ENCODE assay signal across 7 mouse cellular contexts in the genomic region with DNA sequence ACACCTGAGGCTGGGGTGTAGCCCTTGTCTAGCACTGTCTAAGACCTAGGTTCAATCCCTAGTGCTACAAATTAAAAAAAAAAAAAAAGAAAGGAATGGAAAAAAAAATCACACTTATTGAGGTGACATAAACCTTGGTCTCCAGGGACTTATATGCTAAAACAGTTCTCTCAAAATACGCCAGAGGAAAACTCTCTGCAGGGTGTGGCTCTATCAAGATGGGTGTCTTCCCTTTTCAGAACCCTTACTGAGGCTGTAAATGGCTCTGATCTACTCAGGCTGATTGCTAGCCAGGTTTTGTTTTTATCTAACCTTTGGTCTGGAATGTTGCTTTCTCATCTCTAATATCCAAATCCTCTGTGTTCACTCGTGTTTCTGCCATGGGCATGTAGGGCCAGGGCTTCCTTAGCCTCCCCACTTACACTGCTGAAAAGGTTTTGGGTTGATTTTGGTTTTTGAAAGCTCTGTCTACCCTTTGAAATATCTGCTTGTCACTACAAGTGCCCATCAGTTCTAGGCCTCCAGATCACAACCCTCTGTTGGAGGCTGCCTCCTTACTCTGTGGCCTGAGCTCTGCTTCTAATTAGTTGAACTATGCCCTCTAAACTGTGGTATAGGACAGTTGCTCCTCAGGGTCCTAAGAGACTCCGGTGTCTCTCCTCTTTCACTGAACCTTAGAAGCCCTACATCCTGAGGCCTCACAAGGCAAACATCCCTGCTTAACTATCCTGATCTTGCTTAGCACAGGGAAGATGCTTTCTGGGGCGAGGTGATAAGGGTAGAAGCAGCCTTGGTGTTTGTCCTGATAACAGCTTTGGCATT. TPM values are rescaled to one million over a fixed set of nuclear protein-coding genes. Genes with fewer than 3 reads are reported as not detected.
A peak's percentile ranks its signal among the peaks of the same experiment; 100 is the strongest.
DNase-seq lines count a peak whose midpoint lies in the region; ATAC-seq and TF ChIP-seq lines count a peak whose summit lies in the region.

No protein-coding gene starts in this region.

- H3K27ac ChIP-seq in hindbrain, postnatal 0 days = no peak overlapping the region

- ATAC-seq in hindbrain, postnatal 0 days = no peak
- ATAC-seq in megakaryocyte-erythroid progenitor cell, adult 5-6 weeks (replicated peaks; ENCODE audit: low FRiP score, low TSS enrichment, poor library complexity, severe bottlenecking) = peak; percentile 43
- ATAC-seq in activated CD4-positive, CD25-positive, alpha-beta regulatory T cell, adult 4 months = no peak

- 84% methylated on average over 4 of the region's 4 CpGs for WGBS in hindbrain, postnatal 0 days

- no peak for TF ChIP-seq CTCF in hindbrain, postnatal 0 days (IDR thresholded peaks at IDR 0.05; ENCODE audit: low read depth)

- no peaks in the 10 kb centered on the region for H3K27me3 ChIP-seq in hindbrain, postnatal 0 days (ENCODE audit: insufficient read depth, low read length)

- peaks cover 29% of the 10 kb centered on the region; the same call in 1 of the 2 replicates for H3K36me3 ChIP-seq in hindbrain, postnatal 0 days (ENCODE audit: insufficient read depth, low read length)

- peak overlapping the region; percentile 68; the same call in 1 of the 2 replicates for H3K4me2 ChIP-seq in hindbrain, postnatal 0 days (ENCODE audit: low read depth, low read length)

- H3K9ac ChIP-seq in hindbrain, postnatal 0 days (replicated peaks; ENCODE audit: low read length) = peak overlapping the region; percentile 89; the same call in 1 of the 2 replicates

- peaks cover 6% of the 10 kb centered on the region; the same call in 1 of the 2 replicates for H3K4me1 ChIP-seq in hindbrain, postnatal 0 days (ENCODE audit: insufficient read depth, low read length)

- H3K9me3 ChIP-seq in hindbrain, postnatal 0 days (ENCODE audit: low read length) = no peaks in the 10 kb centered on the region

- DNase-seq in adipocyte (ENCODE audit: low spot score) = peak; percentile 51
- DNase-seq in c-Kit-positive CD71-positive TER-119-positive erythroid progenitor cells, embryonic 14.5 days (ENCODE audit: low spot score) = peak; percentile 89
- DNase-seq in hindbrain, postnatal 0 days (ENCODE audit: low spot score) = no peak
- no peak for DNase-seq in adrenal gland, adult 2 months
- no peak for DNase-seq in right cerebral cortex, postnatal 25 days

- no peak overlapping the region for H3K4me3 ChIP-seq in hindbrain, postnatal 0 days (ENCODE audit: low read length)

RNA-seq across cellular contexts. Expression of gene Snrpd3, which starts 1.9 kb away (rescaled TPM):
- 16.4 and 18.0 TPM in 2 replicates for total RNA-seq in hindbrain, postnatal 0 days (2014; rRNA removed)
- polyA plus RNA-seq in hindbrain, postnatal 0 days (2015; fragmentation: Nextera tagmentation; extraction: Ambion mirVana) = 133 and 135 TPM in 2 replicates
- 113 and 163 TPM in 2 replicates for total RNA-seq in megakaryocyte-erythroid progenitor cell, adult 5-6 weeks (2014; fragmentation: Nextera tagmentation)
- total RNA-seq in megakaryocyte-erythroid progenitor cell, adult 5-6 weeks (2017) = 74.2 and 142 TPM in 2 replicates
- total RNA-seq in adrenal gland, adult 2 months (2021) = 10 to 100 TPM; 87.1 to 92.8 TPM
- 1.7 and 3.6 TPM in 2 replicates for polyA plus RNA-seq in adrenal gland, adult 2 months (2012; rRNA removed)
- polyA plus RNA-seq in activated CD4-positive, CD25-positive, alpha-beta regulatory T cell, adult 4 months (2017; shearing (Covaris generic)) = 100 to 1,000 TPM; 133 to 205 TPM

RNA-seq across cellular contexts. Expression of gene Gucd1, which starts 2.3 kb away (rescaled TPM):
- 42.3 and 44.3 TPM in 2 replicates for total RNA-seq in hindbrain, postnatal 0 days (2014; rRNA removed)
- 12.6 and 15.6 TPM in 2 replicates for polyA plus RNA-seq in hindbrain, postnatal 0 days (2015; fragmentation: Nextera tagmentation; extraction: Ambion mirVana)
- total RNA-seq in megakaryocyte-erythroid progenitor cell, adult 5-6 weeks (2014; fragmentation: Nextera tagmentation) = 13.9 and 18.9 TPM in 2 replicates
- 14.8 and 19.3 TPM in 2 replicates for total RNA-seq in megakaryocyte-erythroid progenitor cell, adult 5-6 weeks (2017)
- total RNA-seq in adrenal gland, adult 2 months (2021) = 10 to 100 TPM; 25.9 to 26.0 TPM
- 56.1 and 74.1 TPM in 2 replicates for polyA plus RNA-seq in adrenal gland, adult 2 months (2012; rRNA removed)
- polyA plus RNA-seq in activated CD4-positive, CD25-positive, alpha-beta regulatory T cell, adult 4 months (2017; shearing (Covaris generic)) = 10 to 100 TPM; 11.7 to 17.0 TPM

RNA-seq across cellular contexts. Expression of gene Lrrc75b, which starts 44.7 kb away (rescaled TPM):
- total RNA-seq in hindbrain, postnatal 0 days (2014; rRNA removed) = 30.3 and 31.4 TPM in 2 replicates
- 26.0 and 26.4 TPM in 2 replicates for polyA plus RNA-seq in hindbrain, postnatal 0 days (2015; fragmentation: Nextera tagmentation; extraction: Ambion mirVana)
- 0.07 TPM in 1 of 2 replicates, not detected in the other for total RNA-seq in megakaryocyte-erythroid progenitor cell, adult 5-6 weeks (2014; fragmentation: Nextera tagmentation)
- not detected in 2 replicates for total RNA-seq in megakaryocyte-erythroid progenitor cell, adult 5-6 weeks (2017)
- total RNA-seq in adrenal gland, adult 2 months (2021) = under 1 TPM; 0.14 to 0.41 TPM
- 0.17 and 0.30 TPM in 2 replicates for polyA plus RNA-seq in adrenal gland, adult 2 months (2012; rRNA removed)
- polyA plus RNA-seq in activated CD4-positive, CD25-positive, alpha-beta regulatory T cell, adult 4 months (2017; shearing (Covaris generic)) = under 1 TPM; 0.45 to 0.65 TPM

RNA-seq across cellular contexts. Expression of gene Ggt1, which starts 46.0 kb away (rescaled TPM):
- total RNA-seq in hindbrain, postnatal 0 days (2014; rRNA removed) = 3.2 and 7.6 TPM in 2 replicates
- 1.0 and 1.2 TPM in 2 replicates for polyA plus RNA-seq in hindbrain, postnatal 0 days (2015; fragmentation: Nextera tagmentation; extraction: Ambion mirVana)
- 3.3 TPM in 1 of 2 replicates, not detected in the other for total RNA-seq in megakaryocyte-erythroid progenitor cell, adult 5-6 weeks (2014; fragmentation: Nextera tagmentation)
- not detected in 2 replicates for total RNA-seq in megakaryocyte-erythroid progenitor cell, adult 5-6 weeks (2017)
- total RNA-seq in adrenal gland, adult 2 months (2021) = not detected
- 0.15 and 0.20 TPM in 2 replicates for polyA plus RNA-seq in adrenal gland, adult 2 months (2012; rRNA removed)
- polyA plus RNA-seq in activated CD4-positive, CD25-positive, alpha-beta regulatory T cell, adult 4 months (2017; shearing (Covaris generic)) = 1 to 10 TPM; 2.1 to 3.1 TPM

Comparison
In these comparisons a context has a peak if more than half of its experiments do, and no peak if none do; other contexts are left out.
1. DNase-seq: peak in adipocyte (single experiment) and c-Kit-positive CD71-positive TER-119-positive erythroid progenitor cells, embryonic 14.5 days (single experiment); none in hindbrain, postnatal 0 days (single experiment), adrenal gland, adult 2 months (single experiment) and right cerebral cortex, postnatal 25 days (single experiment).
2. RNA of gene Lrrc75b, which starts 44.7 kb away (total RNA-seq): 30.3 to 31.4 TPM in hindbrain, postnatal 0 days; 0.14 to 0.41 TPM in adrenal gland, adult 2 months and 0.07 TPM in megakaryocyte-erythroid progenitor cell, adult 5-6 weeks; every median in the first group is over 10 times any median in the second.